In the genomic region with DNA sequence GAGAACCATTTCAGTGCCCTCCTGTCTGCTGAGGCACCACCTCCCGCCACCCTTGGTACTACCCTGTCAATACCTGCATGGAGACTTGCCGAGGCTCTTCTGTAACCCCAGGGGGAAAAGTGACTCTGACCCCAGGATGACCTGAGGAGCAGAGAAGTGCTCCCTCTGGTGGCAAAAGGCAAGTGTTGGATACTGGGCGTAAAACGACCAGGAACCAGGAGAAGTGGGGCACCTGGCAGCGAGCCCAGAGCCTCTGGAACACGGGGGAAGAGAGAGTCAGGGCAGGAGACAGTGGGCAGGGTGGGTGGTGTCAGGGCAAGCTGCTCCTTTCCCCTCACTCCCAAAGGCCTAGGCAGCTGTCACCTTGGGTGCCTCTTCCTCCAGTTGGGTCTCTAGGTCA, we compare ENCODE assay signal across 8 mouse cellular contexts. TPM values are rescaled to one million over a fixed set of nuclear protein-coding genes. Genes with fewer than 3 reads are reported as not detected.
DNase-seq lines count a peak whose midpoint lies in the region; ATAC-seq and TF ChIP-seq lines count a peak whose summit lies in the region.

No protein-coding gene starts in this region.

- no peak overlapping the region for H3K9ac ChIP-seq in hindbrain, embryonic 11.5 days (ENCODE audit: low read depth, low read length)
- no peak overlapping the region for H3K9ac ChIP-seq in hindbrain, embryonic 14.5 days

- peak; percentile 63 for DNase-seq in hindbrain, embryonic 11.5 days (ENCODE audit: low spot score)
- DNase-seq in hindbrain, embryonic 14.5 days (ENCODE audit: low spot score) = no peak
- DNase-seq in 3T3-L1 (ENCODE audit: low read depth, low spot score) = peak; percentile 53
- peak; percentile 75 for DNase-seq in Muller cell, postnatal 12 days (ENCODE audit: inconsistent ontology term)
- peak; percentile 73 for DNase-seq in embryo, embryonic 10 days (ENCODE audit: low spot score)
- DNase-seq in kidney, postnatal 14 days = peak; percentile 78
- no peak for DNase-seq in urinary bladder, postnatal 25 days (ENCODE audit: low spot score)

- peaks cover 12% of the 10 kb centered on the region for H3K4me1 ChIP-seq in hindbrain, embryonic 11.5 days (replicated peaks; ENCODE audit: control insufficient read depth, insufficient read depth, low read length)
- peaks cover 24% of the 10 kb centered on the region for H3K4me1 ChIP-seq in hindbrain, embryonic 14.5 days (replicated peaks; ENCODE audit: control insufficient read depth, insufficient read depth, low read length)
- peaks cover 16% of the 10 kb centered on the region for H3K4me1 ChIP-seq in olfactory bulb, adult 2 months (ENCODE audit: control insufficient read depth, insufficient read depth, low read length)

- no peak for ATAC-seq in hindbrain, embryonic 11.5 days (ENCODE audit: low FRiP score)
- ATAC-seq in hindbrain, embryonic 14.5 days (ENCODE audit: low FRiP score) = no peak

- H3K4me2 ChIP-seq in hindbrain, embryonic 11.5 days (replicated peaks; ENCODE audit: low read depth, low read length) = no peak overlapping the region
- no peak overlapping the region for H3K4me2 ChIP-seq in hindbrain, embryonic 14.5 days (replicated peaks)

- 36% methylated on average over 6 of the region's 6 CpGs for WGBS in hindbrain, embryonic 11.5 days
- 31% methylated on average over 6 of the region's 6 CpGs for WGBS in hindbrain, embryonic 14.5 days
- 17% methylated on average over 6 of the region's 6 CpGs for WGBS in olfactory bulb, adult 2 months

- peak; percentile 47; the same call in 1 of the 2 replicates for TF ChIP-seq CTCF in olfactory bulb, adult 2 months (IDR thresholded peaks at IDR 0.05; ENCODE audit: insufficient read depth, low read depth, low read length)

- H3K27ac ChIP-seq in hindbrain, embryonic 11.5 days (ENCODE audit: low read depth, low read length) = no peak overlapping the region
- no peak overlapping the region for H3K27ac ChIP-seq in hindbrain, embryonic 14.5 days
- H3K27ac ChIP-seq in olfactory bulb, adult 2 months (ENCODE audit: insufficient read depth, low read depth, low read length) = no peak overlapping the region

- H3K4me3 ChIP-seq in hindbrain, embryonic 11.5 days (ENCODE audit: low read depth, low read length) = no peak overlapping the region
- no peak overlapping the region for H3K4me3 ChIP-seq in hindbrain, embryonic 14.5 days (replicated peaks; ENCODE audit: low read length)
- H3K4me3 ChIP-seq in olfactory bulb, adult 2 months (ENCODE audit: insufficient read depth, low read depth, low read length) = no peak overlapping the region

- no peak for TF ChIP-seq POLR2A in olfactory bulb, adult 2 months (IDR thresholded peaks at IDR 0.05; ENCODE audit: insufficient read depth, low read depth, low read length)

- no peaks in the 10 kb centered on the region for H3K36me3 ChIP-seq in hindbrain, embryonic 11.5 days (ENCODE audit: control insufficient read depth, insufficient read depth, low read length)
- H3K36me3 ChIP-seq in hindbrain, embryonic 14.5 days (replicated peaks; ENCODE audit: control insufficient read depth, insufficient read depth) = no peaks in the 10 kb centered on the region; the same call in 1 of the 2 replicates

- no peaks in the 10 kb centered on the region for H3K9me3 ChIP-seq in hindbrain, embryonic 11.5 days (ENCODE audit: control insufficient read depth, low read length)
- no peaks in the 10 kb centered on the region for H3K9me3 ChIP-seq in hindbrain, embryonic 14.5 days (ENCODE audit: control insufficient read depth, low read length)

- H3K27me3 ChIP-seq in hindbrain, embryonic 11.5 days (ENCODE audit: control insufficient read depth, insufficient read depth, low read length) = no peaks in the 10 kb centered on the region
- H3K27me3 ChIP-seq in hindbrain, embryonic 14.5 days (ENCODE audit: control insufficient read depth, insufficient read depth, low read length) = no peaks in the 10 kb centered on the region

RNA-seq across cellular contexts. Expression of a gene that starts 2.9 kb away (rescaled TPM):
- 33.9 and 36.6 TPM in 2 replicates for polyA plus RNA-seq in hindbrain, embryonic 11.5 days (2014; fragmentation: Nextera tagmentation; extraction: Ambion mirVana)
- polyA plus RNA-seq in hindbrain, embryonic 14.5 days (2014; fragmentation: Nextera tagmentation; extraction: Ambion mirVana) = 73.0 and 81.4 TPM in 2 replicates
- not detected in 2 replicates for polyA plus RNA-seq in olfactory bulb, adult 2 months (2012; ENCODE audit: insufficient read depth, insufficient read length, low replicate concordance, missing spikeins)

RNA-seq across cellular contexts. Expression of a gene that starts 3.2 kb away (rescaled TPM):
- 8.3 and 8.6 TPM in 2 replicates for polyA plus RNA-seq in hindbrain, embryonic 11.5 days (2014; fragmentation: Nextera tagmentation; extraction: Ambion mirVana)
- 3.1 and 4.2 TPM in 2 replicates for polyA plus RNA-seq in hindbrain, embryonic 14.5 days (2014; fragmentation: Nextera tagmentation; extraction: Ambion mirVana)
- polyA plus RNA-seq in olfactory bulb, adult 2 months (2012; ENCODE audit: insufficient read depth, insufficient read length, low replicate concordance, missing spikeins) = not detected in 2 replicates

RNA-seq across cellular contexts. Expression of a gene that starts 6.6 kb away (rescaled TPM):
- polyA plus RNA-seq in hindbrain, embryonic 11.5 days (2014; fragmentation: Nextera tagmentation; extraction: Ambion mirVana) = 870 and 939 TPM in 2 replicates
- 669 and 782 TPM in 2 replicates for polyA plus RNA-seq in hindbrain, embryonic 14.5 days (2014; fragmentation: Nextera tagmentation; extraction: Ambion mirVana)
- 977 TPM in 1 of 2 replicates, not detected in the other for polyA plus RNA-seq in olfactory bulb, adult 2 months (2012; ENCODE audit: insufficient read depth, insufficient read length, low replicate concordance, missing spikeins)

RNA-seq across cellular contexts. Expression of a gene that starts 11.3 kb away (rescaled TPM):
- 6.8 and 7.2 TPM in 2 replicates for polyA plus RNA-seq in hindbrain, embryonic 11.5 days (2014; fragmentation: Nextera tagmentation; extraction: Ambion mirVana)
- polyA plus RNA-seq in hindbrain, embryonic 14.5 days (2014; fragmentation: Nextera tagmentation; extraction: Ambion mirVana) = 46.9 and 50.3 TPM in 2 replicates
- 518 TPM in 1 of 2 replicates, not detected in the other for polyA plus RNA-seq in olfactory bulb, adult 2 months (2012; ENCODE audit: insufficient read depth, insufficient read length, low replicate concordance, missing spikeins)

RNA-seq across cellular contexts. Expression of a gene that starts 14.4 kb away (rescaled TPM):
- polyA plus RNA-seq in hindbrain, embryonic 11.5 days (2014; fragmentation: Nextera tagmentation; extraction: Ambion mirVana) = 13.7 and 14.2 TPM in 2 replicates
- 15.3 and 18.4 TPM in 2 replicates for polyA plus RNA-seq in hindbrain, embryonic 14.5 days (2014; fragmentation: Nextera tagmentation; extraction: Ambion mirVana)
- not detected in 2 replicates for polyA plus RNA-seq in olfactory bulb, adult 2 months (2012; ENCODE audit: insufficient read depth, insufficient read length, low replicate concordance, missing spikeins)

Comparison
In these comparisons a context has a peak if more than half of its experiments do, and no peak if none do; other contexts are left out.
1. DNase-seq: peak in hindbrain, embryonic 11.5 days (single experiment), 3T3-L1 (single experiment), Muller cell, postnatal 12 days (single experiment), embryo, embryonic 10 days (single experiment) and kidney, postnatal 14 days (single experiment); none in hindbrain, embryonic 14.5 days (single experiment) and urinary bladder, postnatal 25 days (single experiment).